Mouse (Mus musculus) gastrocnemius, postnatal 14 days (tissue): ENCODE data around the gene C130050O18Rik. TPM values are rescaled to one million over a fixed set of nuclear protein-coding genes. Genes with fewer than 3 reads are reported as not detected.

ENCODE experiments used
- DNase-seq: peaks from one replicate; pipeline ENCODE4 v3.0.0; 2021; ENCODE audit warnings: mixed read lengths
- intact Hi-C: fragments of 180-260 bp; cut with DNase I; formaldehyde crosslinking; loops from one replicate; pipeline ENCODE4 v1.15.1; 2025; ENCODE audit warnings: low total_unique reads
- total RNA-seq, 2 experiments: library from RNA; stranded (reverse); gene quantifications; 2 replicates each; pipeline ENCODE4 v1.2.3; 2021

Gene C130050O18Rik
- total RNA-seq, 2 experiments from 2014 or later, result 0.39 to 0.60 TPM

GRCm38 (mm10) chr5:139416942-139417341, 11.9 kb downstream of the C130050O18Rik start:
- intact Hi-C loops, result no loop called here

DNA sequence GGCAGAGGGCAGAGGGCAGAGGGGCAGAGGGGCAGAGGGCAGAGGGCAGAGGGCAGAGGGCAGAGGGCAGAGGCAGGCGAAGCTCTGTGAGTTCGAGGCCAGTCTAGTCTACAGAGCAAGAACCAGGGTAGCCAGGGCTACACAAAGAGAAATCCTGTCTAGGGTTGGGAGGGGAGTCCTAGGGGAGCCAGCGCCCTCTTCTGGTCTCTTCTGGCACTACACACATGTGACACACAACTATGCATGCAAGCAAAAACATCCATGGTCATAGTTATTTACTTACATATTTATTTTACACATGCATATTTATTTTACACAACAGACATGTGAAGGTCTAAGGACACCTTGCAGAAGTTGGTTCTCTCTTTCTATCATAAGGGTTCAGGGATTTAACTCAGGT, 12.4 kb downstream of the C130050O18Rik start:
- intact Hi-C loops, result no loop called here
- DNase-seq, result no peak

More at GRCm38 (mm10) chr5:139416942-139417341, 11.9 kb downstream of the C130050O18Rik start:
- DNase-seq, result no peak

- no peak for DNase-seq
- intact Hi-C loops, result no loop called here
Measured at GRCm38 (mm10) chr5:139418110-139418509, 13.0 kb downstream of the C130050O18Rik start.

- intact Hi-C loops, result no loop called here
- DNase-seq, result no peak
Measured at GRCm38 (mm10) chr5:139418633-139419032, 13.6 kb downstream of the C130050O18Rik start.

DNA sequence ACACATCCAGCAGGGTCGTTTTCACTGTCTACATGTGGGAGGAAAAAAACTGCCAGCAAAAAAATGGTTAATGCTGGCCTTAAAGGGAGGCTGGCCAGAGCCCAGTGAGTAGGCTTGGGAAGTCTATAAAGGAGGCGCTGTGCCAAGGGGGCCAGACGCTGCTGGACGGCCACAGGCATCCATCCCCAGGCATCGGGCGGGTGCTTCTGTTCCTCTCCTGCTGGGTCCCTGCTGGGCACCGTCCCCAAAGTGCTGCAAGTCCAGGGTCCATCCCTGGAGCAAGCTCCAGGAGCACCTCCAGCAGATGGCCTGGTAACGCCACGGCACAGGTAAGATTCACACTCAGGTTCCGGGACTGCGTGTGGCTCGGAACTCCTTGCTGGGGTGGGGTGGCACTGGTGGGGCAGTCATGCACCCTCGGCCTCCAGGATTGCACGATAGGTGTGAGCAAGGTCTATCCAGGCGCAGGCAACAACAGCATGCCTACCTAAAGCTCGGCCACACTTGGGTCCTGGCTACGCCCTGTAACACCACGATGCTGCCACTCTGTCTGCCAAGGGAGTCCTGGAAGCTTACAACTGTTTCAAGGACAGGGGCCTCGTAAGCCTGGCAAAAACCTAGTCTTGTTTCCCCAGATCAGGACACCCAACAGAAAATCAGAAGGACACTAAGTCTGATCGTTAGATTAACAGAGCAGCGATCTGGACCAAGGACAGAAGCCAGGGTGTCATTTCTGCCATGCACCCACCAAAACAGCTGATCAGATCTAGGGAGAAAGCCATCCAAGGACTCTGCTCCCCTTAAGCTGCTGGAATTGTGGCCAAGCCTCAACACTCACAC, 18.2 kb downstream of the C130050O18Rik start, which contains the start of gene Gper1:
Gene Gper1 (plus strand): TSS at position 126 of the 840 bp plus-strand sequence.
- intact Hi-C loops, result no loop called here
- DNase-seq, result peak; percentile 64

DNA sequence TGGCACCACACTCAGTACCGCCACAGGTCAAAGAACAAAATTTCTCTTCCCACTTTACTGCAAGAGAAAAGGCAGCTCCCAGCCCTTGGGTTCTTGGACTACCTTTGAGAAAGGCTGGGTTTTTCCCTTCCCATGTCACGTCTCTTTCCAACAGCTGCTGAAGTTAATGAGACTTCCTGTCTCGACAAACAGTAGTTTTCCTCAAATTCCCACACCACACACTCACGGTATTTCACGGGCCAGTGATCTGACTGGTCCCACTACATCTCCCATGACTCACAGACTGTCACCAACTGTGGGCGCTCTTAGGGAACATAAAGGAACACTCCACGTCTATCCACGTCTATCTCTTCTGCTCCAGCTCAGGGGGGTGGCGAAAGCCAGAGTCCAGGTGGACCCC, 20.1 kb downstream of the C130050O18Rik start:
- DNase-seq, result no peak
- intact Hi-C loops, result no loop called here

- intact Hi-C loops, result no loop called here
- no peak for DNase-seq
Measured at GRCm38 (mm10) chr5:139427001-139427400, 21.9 kb downstream of the C130050O18Rik start.

GRCm38 (mm10) chr5:139427989-139428388, 22.9 kb downstream of the C130050O18Rik start:
- no peak for DNase-seq
- intact Hi-C loops, result no loop called here

DNA sequence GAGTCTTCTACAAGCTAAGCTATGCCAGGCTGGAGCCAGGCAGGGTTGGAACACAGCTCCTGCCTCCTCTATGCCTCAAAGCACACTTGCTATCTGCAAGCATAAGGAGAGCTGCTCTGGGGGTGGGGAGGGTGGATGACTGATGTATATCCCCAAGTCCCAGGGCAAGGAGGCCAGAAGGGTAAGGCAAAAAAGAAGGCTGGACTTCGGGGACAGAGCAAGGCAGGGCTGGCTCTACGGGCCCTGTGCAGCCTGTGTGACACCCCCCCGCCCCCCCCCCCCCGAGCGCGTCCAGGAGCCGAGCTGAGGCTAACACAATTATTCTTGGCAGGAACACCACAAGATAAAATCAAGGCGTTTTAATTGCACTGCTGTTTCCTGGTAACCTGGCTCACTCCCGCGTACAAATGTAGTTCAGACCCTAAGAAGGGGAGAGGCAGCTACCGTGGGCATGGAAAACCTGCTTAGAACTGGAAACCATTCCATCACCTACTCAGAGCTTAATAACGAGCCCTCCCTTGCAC, 24.8 kb downstream of the C130050O18Rik start:
- DNase-seq, result no peak
- intact Hi-C loops, result no loop called here

DNA sequence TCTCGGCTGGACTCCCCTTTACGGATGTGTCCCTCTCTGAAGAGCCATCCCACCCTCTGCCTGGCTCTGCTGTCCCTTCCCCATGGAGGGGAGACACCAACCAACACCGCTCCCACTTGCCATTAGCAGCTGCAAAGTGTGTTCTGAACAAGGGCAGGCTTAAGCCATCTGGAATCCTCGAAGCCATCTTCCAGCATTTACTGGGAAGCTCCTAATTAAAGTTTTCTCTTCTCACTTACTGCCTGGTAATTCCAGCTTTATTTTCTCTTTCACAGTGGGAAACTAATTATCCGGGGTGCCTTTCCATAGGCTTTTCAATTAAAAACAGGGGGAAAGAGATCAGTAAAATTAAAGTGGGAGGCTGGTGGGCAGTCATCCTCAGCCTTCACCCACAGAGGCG, 27.3 kb downstream of the C130050O18Rik start:
- intact Hi-C loops, result no loop called here
- no peak for DNase-seq

DNA sequence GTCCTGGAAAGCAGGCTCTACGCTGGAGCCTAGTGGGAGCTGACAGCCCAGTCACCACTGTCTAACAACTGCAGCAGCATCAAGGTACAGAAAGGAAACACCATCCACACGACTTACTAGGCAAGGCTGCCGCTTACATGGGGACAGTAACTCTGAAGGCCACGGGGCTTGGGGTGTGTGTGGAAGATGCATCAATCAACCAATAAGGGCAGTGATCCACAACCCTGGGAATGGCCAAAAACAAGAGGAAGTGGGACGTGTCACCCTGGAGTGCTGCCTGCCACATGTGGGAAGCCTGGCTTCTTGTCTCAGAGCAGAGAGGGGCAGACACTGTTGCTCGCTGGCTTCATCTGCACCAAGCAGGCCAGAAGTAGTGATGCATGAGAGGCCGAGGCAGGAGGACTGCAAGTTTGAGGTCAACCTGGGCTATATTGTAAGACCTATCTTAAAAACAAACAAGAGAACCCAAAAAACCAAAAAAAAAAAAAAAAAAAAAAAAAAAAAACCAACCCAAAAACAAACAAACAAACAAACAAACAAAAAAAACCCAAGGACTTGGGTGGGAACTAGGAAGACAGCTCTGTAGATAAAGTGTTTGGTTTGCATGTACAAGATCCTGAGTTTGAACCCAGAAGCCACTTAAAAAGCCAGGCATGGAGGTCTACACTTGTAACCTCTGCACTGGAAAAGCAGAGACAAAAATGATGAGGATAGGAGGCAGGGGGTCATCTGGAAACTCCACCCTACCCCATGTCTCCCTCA, 27.8 kb downstream of the C130050O18Rik start:
- DNase-seq, result no peak
- intact Hi-C loops, result no loop called here

GRCm38 (mm10) chr5:139433842-139434568, 28.9 kb downstream of the C130050O18Rik start:
- DNase-seq, result no peak
- intact Hi-C loops, result no loop called here

DNA sequence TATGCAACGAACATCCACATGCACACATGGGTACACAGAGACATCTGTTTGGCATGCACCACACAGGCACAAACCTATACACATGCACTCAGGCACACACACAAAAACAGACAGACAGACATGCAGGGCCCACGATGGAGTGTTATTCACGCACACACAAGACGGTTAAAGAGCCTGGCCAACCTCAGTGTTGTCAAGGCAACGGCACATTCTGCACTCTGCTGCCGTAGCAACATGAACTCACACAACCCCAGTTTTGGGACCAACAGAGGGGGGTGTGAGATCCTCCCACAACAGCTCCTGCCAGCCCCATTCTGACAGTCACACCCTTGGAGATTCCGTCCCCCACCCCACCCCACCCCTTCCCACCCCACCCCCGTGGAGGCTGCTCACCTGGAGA, 29.9 kb downstream of the C130050O18Rik start:
- intact Hi-C loops, result no loop called here
- DNase-seq, result peak; percentile 39

DNA sequence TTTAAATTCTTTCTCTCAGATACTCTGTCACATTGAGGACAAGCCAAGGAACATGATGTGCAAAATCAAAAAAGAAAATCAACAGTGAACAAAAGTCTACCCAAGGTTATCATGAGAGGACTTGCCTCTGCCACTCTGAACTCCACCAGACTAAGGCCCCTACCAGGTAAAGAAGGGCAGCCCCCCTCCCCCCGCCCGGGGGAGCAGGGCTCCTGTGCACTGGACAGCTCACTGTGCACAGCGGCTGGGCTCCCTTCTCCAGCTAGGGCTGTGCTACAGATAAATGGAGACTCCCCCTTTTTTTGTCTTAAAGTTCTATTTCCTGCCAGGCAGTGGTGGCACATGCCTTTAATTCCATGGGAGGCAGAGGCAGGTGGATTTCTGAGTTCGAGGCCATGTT, 32.7 kb downstream of the C130050O18Rik start:
- DNase-seq, result no peak

GRCm38 (mm10) chr5:139438440-139438839, 33.4 kb downstream of the C130050O18Rik start:
- intact Hi-C loops, result no loop called here
- no peak for DNase-seq

More for the DNA sequence above, 32.7 kb downstream of the C130050O18Rik start:
- intact Hi-C loops, result no loop called here

GRCm38 (mm10) chr5:139440451-139440850, 35.4 kb downstream of the C130050O18Rik start:
- peak; percentile 49 for DNase-seq
- intact Hi-C loops, result no loop called here

DNA sequence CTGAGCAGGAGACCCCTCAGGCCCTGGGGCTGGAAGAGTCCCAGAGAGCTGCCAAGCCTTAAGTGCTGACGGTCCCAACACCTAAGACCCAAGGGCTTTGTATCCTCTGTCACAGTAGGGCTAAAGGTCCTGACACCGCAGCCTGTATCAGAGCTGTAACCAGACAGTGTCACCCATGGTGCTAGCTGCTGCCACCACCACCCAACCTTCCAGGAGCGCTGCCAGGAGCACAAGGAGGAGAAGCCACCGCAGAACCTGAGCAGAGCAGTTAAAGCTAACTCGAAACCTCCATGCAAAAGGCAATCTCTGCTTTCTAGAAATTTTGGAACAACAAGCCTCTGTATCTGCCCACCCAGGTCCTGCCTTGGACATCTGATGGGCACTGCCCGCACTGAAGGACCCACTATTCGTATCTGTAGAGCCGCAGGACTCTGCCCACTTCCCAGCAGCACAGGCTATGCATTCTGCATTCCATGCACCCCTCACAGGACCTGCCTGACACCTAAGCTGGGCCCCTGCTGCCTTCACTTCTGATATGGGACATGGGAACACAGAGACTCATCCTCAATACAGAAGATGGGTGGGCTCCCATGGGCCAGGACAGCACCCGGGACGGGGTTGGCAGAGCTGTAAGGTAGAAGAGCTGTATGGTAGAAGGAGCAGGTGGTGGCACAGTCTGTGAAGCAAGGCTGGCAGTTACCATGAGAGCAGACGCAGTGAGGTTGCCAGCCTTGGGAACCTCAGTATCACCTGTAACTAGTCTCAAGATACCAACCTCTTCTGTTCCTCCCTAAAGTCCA, 36.0 kb downstream of the C130050O18Rik start:
- no peak for DNase-seq
- intact Hi-C loops, result no loop called here

DNA sequence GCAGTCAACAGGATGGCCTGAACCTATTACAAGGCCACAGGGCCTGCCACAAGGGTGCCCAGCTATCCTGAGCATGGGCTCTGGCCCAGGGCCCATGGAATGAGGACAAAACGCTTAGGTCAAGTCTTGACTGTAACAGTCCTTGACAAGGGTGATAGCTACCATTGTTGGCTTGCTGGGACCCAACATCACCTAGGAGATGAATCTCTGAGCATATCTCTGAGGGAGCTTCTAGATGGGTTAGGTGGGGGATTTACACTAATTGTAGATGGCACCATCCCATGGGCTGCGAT, 36.6 kb downstream of the C130050O18Rik start:
- DNase-seq, result no peak
- intact Hi-C loops, result no loop called here

DNA sequence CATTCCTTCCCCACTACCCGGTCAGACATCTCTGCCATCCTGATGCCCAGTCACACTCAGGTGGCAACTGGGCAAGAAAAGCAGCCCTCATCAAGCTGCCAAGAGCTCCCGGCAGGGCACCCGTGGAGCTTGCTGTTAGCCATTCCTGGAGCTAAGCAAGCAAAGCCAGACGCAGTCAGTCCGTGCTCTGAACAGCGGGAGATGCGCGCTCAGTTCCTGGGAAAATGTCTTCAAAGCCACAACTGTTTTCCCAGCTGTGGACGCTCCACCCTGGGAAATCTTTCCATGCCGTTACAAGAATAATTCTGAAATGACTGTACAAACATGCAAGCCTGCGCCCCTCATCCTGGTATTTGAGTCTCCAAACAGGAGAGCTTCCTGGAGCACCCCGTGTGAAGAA, 37.3 kb downstream of the C130050O18Rik start:
- no peak for DNase-seq
- intact Hi-C loops, result no loop called here
